Mouse (Mus musculus): ENCODE results near the gene Ift80. TPM values are rescaled to one million over a fixed set of nuclear protein-coding genes. Genes with fewer than 3 reads are reported as not detected.
"Not testable (repeated sequence)": the region's sequence is repeated elsewhere in the genome, so short reads cannot be mapped to it uniquely, and the experiment has no call there.

The Ift80 gene
- polyA plus RNA-seq, 1 experiment from 2014 or later, result 24.0 TPM

- no peak overlapping the region for H3K9ac ChIP-seq (ENCODE audit: low read length)
- peaks cover 2% of the 10 kb centered on the region; the same call in 1 of the 2 replicates for H3K36me3 ChIP-seq (ENCODE audit: control insufficient read depth, insufficient read depth, low read length)
- H3K4me1 ChIP-seq (replicated peaks; ENCODE audit: control insufficient read depth, insufficient read depth, low read length), result no peaks in the 10 kb centered on the region
- H3K4me3 ChIP-seq (ENCODE audit: low read depth, low read length), result no peak overlapping the region
- WGBS, result 92% methylated on average over 3 of the region's 3 CpGs
- no peak overlapping the region for H3K27ac ChIP-seq (ENCODE audit: low read depth, low read length)
- H3K9me3 ChIP-seq (ENCODE audit: control insufficient read depth, low read length), result no peaks in the 10 kb centered on the region
- ATAC-seq (replicated peaks; ENCODE audit: low FRiP score) (no peak), DNase-seq (ENCODE audit: low spot score) (no peak)
- H3K27me3 ChIP-seq (ENCODE audit: control insufficient read depth, insufficient read depth, low read length), result no peaks in the 10 kb centered on the region
- no peak overlapping the region for H3K4me2 ChIP-seq (ENCODE audit: low read depth, low read length, severe bottlenecking)
Measured at GRCm38 (mm10) chr3:68936709-68937108, 67.7 kb downstream of the Ift80 start.

- H3K27me3 ChIP-seq (ENCODE audit: control insufficient read depth, insufficient read depth, low read length), result no peaks in the 10 kb centered on the region
- no peaks in the 10 kb centered on the region for H3K4me1 ChIP-seq (replicated peaks; ENCODE audit: control insufficient read depth, insufficient read depth, low read length)
- no peak for ATAC-seq (replicated peaks; ENCODE audit: low FRiP score)
- no peak overlapping the region for H3K9ac ChIP-seq (ENCODE audit: low read length)
- no peak overlapping the region for H3K4me3 ChIP-seq (ENCODE audit: low read depth, low read length)
- 91% methylated on average over 1 of the region's 1 CpGs for WGBS
- peaks cover 2% of the 10 kb centered on the region; the same call in 1 of the 2 replicates for H3K36me3 ChIP-seq (ENCODE audit: control insufficient read depth, insufficient read depth, low read length)
- no peak overlapping the region for H3K4me2 ChIP-seq (ENCODE audit: low read depth, low read length, severe bottlenecking)
- no peaks in the 10 kb centered on the region for H3K9me3 ChIP-seq (ENCODE audit: control insufficient read depth, low read length)
- H3K27ac ChIP-seq (ENCODE audit: low read depth, low read length), result no peak overlapping the region
- DNase-seq (ENCODE audit: low spot score), result no peak
Measured at GRCm38 (mm10) chr3:68935498-68935897, 68.9 kb downstream of the Ift80 start.

- no peak overlapping the region for H3K9ac ChIP-seq (ENCODE audit: low read length)
- no peaks in the 10 kb centered on the region for H3K9me3 ChIP-seq (ENCODE audit: control insufficient read depth, low read length)
- no peak for ATAC-seq (replicated peaks; ENCODE audit: low FRiP score)
- H3K4me2 ChIP-seq (ENCODE audit: low read depth, low read length, severe bottlenecking), result no peak overlapping the region
- no peak overlapping the region for H3K27ac ChIP-seq (ENCODE audit: low read depth, low read length)
- DNase-seq (ENCODE audit: low spot score), result no peak
- H3K27me3 ChIP-seq (ENCODE audit: control insufficient read depth, insufficient read depth, low read length), result no peaks in the 10 kb centered on the region
- 95% methylated on average over 7 of the region's 7 CpGs for WGBS
- no peaks in the 10 kb centered on the region for H3K4me1 ChIP-seq (replicated peaks; ENCODE audit: control insufficient read depth, insufficient read depth, low read length)
- no peak overlapping the region for H3K4me3 ChIP-seq (ENCODE audit: low read depth, low read length)
- H3K36me3 ChIP-seq (ENCODE audit: control insufficient read depth, insufficient read depth, low read length), result peaks cover 2% of the 10 kb centered on the region; the same call in 1 of the 2 replicates
Measured at GRCm38 (mm10) chr3:68934259-68934658, 70.1 kb downstream of the Ift80 start.

GRCm38 (mm10) chr3:68928619-68929018 lies 75.8 kb downstream of the Ift80 start:
- WGBS, result 84% methylated on average over 9 of the region's 9 CpGs
- Histone ChIP-seq H3K9me3 (ENCODE audit: control insufficient read depth, low read length) (no peaks in the 10 kb centered on the region), H3K4me3 (ENCODE audit: low read depth, low read length) (no peak overlapping the region), H3K4me2 (ENCODE audit: low read depth, low read length, severe bottlenecking) (no peak overlapping the region), H3K36me3 (ENCODE audit: control insufficient read depth, insufficient read depth, low read length) (no peaks in the 10 kb centered on the region; the same call in 1 of the 2 replicates), H3K4me1 (replicated peaks; ENCODE audit: control insufficient read depth, insufficient read depth, low read length) (no peaks in the 10 kb centered on the region), H3K27ac (ENCODE audit: low read depth, low read length) (no peak overlapping the region), H3K27me3 (ENCODE audit: control insufficient read depth, insufficient read depth, low read length) (no peaks in the 10 kb centered on the region), H3K9ac (ENCODE audit: low read length) (no peak overlapping the region)
- ATAC-seq (replicated peaks; ENCODE audit: low FRiP score) (no peak), DNase-seq (ENCODE audit: low spot score) (no peak)

- H3K36me3 ChIP-seq (ENCODE audit: control insufficient read depth, insufficient read depth, low read length), result no peaks in the 10 kb centered on the region
- ATAC-seq (replicated peaks; ENCODE audit: low FRiP score), result no peak
Measured at GRCm38 (mm10) chr3:68907509-68907908, 96.9 kb downstream of the Ift80 start.

GRCm38 (mm10) chr3:68904902-68905778 lies 99.2 kb downstream of the Ift80 start:
- Histone ChIP-seq H3K4me1 (replicated peaks; ENCODE audit: control insufficient read depth, insufficient read depth, low read length) (no peaks in the 10 kb centered on the region), H3K4me3 (ENCODE audit: low read depth, low read length) (no peak overlapping the region), H3K4me2 (ENCODE audit: low read depth, low read length, severe bottlenecking) (no peak overlapping the region), H3K27me3 (ENCODE audit: control insufficient read depth, insufficient read depth, low read length) (no peaks in the 10 kb centered on the region), H3K27ac (ENCODE audit: low read depth, low read length) (no peak overlapping the region), H3K36me3 (ENCODE audit: control insufficient read depth, insufficient read depth, low read length) (no peaks in the 10 kb centered on the region), H3K9me3 (ENCODE audit: control insufficient read depth, low read length) (no peaks in the 10 kb centered on the region), H3K9ac (ENCODE audit: low read length) (no peak overlapping the region)
- no peak for ATAC-seq (replicated peaks; ENCODE audit: low FRiP score)
- DNase-seq (ENCODE audit: low spot score), result no peak
- 86% methylated on average over 2 of the region's 2 CpGs for WGBS

More at GRCm38 (mm10) chr3:68907509-68907908, 96.9 kb downstream of the Ift80 start:
- H3K4me1 ChIP-seq (replicated peaks; ENCODE audit: control insufficient read depth, insufficient read depth, low read length), result no peaks in the 10 kb centered on the region
- no peaks in the 10 kb centered on the region for H3K27me3 ChIP-seq (ENCODE audit: control insufficient read depth, insufficient read depth, low read length)
- H3K27ac ChIP-seq (ENCODE audit: low read depth, low read length), result no peak overlapping the region
- no peak overlapping the region for H3K4me3 ChIP-seq (ENCODE audit: low read depth, low read length)
- no peaks in the 10 kb centered on the region for H3K9me3 ChIP-seq (ENCODE audit: control insufficient read depth, low read length)
- H3K9ac ChIP-seq (ENCODE audit: low read length), result no peak overlapping the region
- WGBS, result 95% methylated on average over 4 of the region's 4 CpGs
- no peak for DNase-seq (ENCODE audit: low spot score)
- H3K4me2 ChIP-seq (ENCODE audit: low read depth, low read length, severe bottlenecking), result no peak overlapping the region

- ATAC-seq (replicated peaks; ENCODE audit: low FRiP score); H3K27me3 ChIP-seq (ENCODE audit: control insufficient read depth, insufficient read depth, low read length); DNase-seq (ENCODE audit: low spot score); H3K36me3 ChIP-seq (ENCODE audit: control insufficient read depth, insufficient read depth, low read length); H3K4me2 ChIP-seq (ENCODE audit: low read depth, low read length, severe bottlenecking); H3K27ac ChIP-seq (ENCODE audit: low read depth, low read length); H3K9me3 ChIP-seq (ENCODE audit: control insufficient read depth, low read length); H3K4me1 ChIP-seq (replicated peaks; ENCODE audit: control insufficient read depth, insufficient read depth, low read length); H3K4me3 ChIP-seq (ENCODE audit: low read depth, low read length); H3K9ac ChIP-seq (ENCODE audit: low read length): not testable (repeated sequence)
- WGBS, result 89% methylated on average over 20 of the region's 20 CpGs
Measured at GRCm38 (mm10) chr3:68902636-68903035, 101.7 kb downstream of the Ift80 start.

GRCm38 (mm10) chr3:68897154-68897553 lies 107.2 kb downstream of the Ift80 start:
- Histone ChIP-seq H3K9me3 (ENCODE audit: control insufficient read depth, low read length) (no peaks in the 10 kb centered on the region), H3K4me2 (ENCODE audit: low read depth, low read length, severe bottlenecking) (no peak overlapping the region), H3K9ac (ENCODE audit: low read length) (no peak overlapping the region), H3K4me1 (replicated peaks; ENCODE audit: control insufficient read depth, insufficient read depth, low read length) (no peaks in the 10 kb centered on the region), H3K36me3 (ENCODE audit: control insufficient read depth, insufficient read depth, low read length) (no peaks in the 10 kb centered on the region), H3K27me3 (ENCODE audit: control insufficient read depth, insufficient read depth, low read length) (no peaks in the 10 kb centered on the region), H3K4me3 (ENCODE audit: low read depth, low read length) (no peak overlapping the region), H3K27ac (ENCODE audit: low read depth, low read length) (no peak overlapping the region)
- ATAC-seq (replicated peaks; ENCODE audit: low FRiP score), result no peak
- no peak for DNase-seq (ENCODE audit: low spot score)
- 90% methylated on average over 5 of the region's 5 CpGs for WGBS

- H3K9ac ChIP-seq (ENCODE audit: low read length), result no peak overlapping the region
- no peaks in the 10 kb centered on the region for H3K9me3 ChIP-seq (ENCODE audit: control insufficient read depth, low read length)
- H3K4me2 ChIP-seq (ENCODE audit: low read depth, low read length, severe bottlenecking), result no peak overlapping the region
- H3K4me1 ChIP-seq (replicated peaks; ENCODE audit: control insufficient read depth, insufficient read depth, low read length), result no peaks in the 10 kb centered on the region
- no peaks in the 10 kb centered on the region for H3K36me3 ChIP-seq (ENCODE audit: control insufficient read depth, insufficient read depth, low read length)
- no peak overlapping the region for H3K4me3 ChIP-seq (ENCODE audit: low read depth, low read length)
- WGBS, result 75% methylated on average over 4 of the region's 4 CpGs
- DNase-seq (ENCODE audit: low spot score) (no peak), ATAC-seq (replicated peaks; ENCODE audit: low FRiP score) (no peak)
- no peaks in the 10 kb centered on the region for H3K27me3 ChIP-seq (ENCODE audit: control insufficient read depth, insufficient read depth, low read length)
- H3K27ac ChIP-seq (ENCODE audit: low read depth, low read length), result no peak overlapping the region
Measured at GRCm38 (mm10) chr3:68895426-68895825, 108.9 kb downstream of the Ift80 start.
